Mouse (Mus musculus) cortical plate, adult 2 months (tissue): ENCODE results near the gene Anks3.

Source experiments
- CTCF ChIP-seq: fragments of 200-500 bp; IDR thresholded peaks from 2 replicates; pipeline ENCODE4 v1.5.1; 2011; ENCODE audit warnings: mild to moderate bottlenecking, control low read depth, low read length; ENCODE audit not compliant: insufficient read depth; ENCODE audit errors: extremely low read depth
- POLR2A ChIP-seq: fragments of 200-500 bp; IDR thresholded peaks from 2 replicates; pipeline ENCODE4 v1.6.1; 2011; ENCODE audit warnings: mild to moderate bottlenecking, low read length, control low read depth; ENCODE audit not compliant: insufficient read depth; ENCODE audit errors: extremely low read depth

DNA sequence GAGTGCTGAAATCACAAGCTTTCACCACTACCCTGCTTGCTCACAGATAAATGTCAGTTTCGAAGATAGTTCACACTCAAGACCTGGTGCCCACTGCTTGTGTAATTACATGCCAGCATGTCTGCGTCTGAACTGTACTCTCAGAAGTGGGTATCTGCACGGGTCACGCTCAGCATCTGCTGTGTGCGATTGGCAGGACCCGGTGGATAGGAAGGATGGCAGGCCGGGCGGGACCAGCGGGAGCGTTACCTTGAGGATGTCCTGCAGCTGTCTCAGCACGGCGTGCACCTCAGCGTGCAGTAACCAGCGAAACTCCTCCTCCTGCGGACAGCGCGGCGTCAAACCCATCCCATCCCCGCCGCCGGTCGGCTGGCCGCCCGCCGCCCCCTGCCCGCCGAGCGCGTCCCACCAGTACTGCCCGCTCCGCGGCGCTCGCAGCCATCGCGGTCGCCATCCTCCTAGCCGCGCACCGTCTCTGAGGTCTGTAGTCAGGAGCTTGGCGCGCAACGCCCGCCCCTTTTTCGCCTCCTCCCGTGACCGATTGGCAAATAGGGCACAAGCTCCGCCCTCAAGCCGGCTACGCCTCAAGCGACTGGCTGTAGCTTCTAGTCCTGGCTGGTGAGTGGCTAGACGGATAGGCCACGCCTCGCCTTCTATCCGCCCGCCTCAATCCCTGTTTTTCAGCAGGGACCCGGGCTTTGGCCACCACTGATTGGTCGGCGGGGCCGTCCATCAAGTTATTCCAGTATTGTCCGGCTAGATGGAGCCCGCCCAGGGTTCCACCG is 49.2 kb upstream of the Anks3 start, which contains the start of gene Rogdi:
- TF ChIP-seq CTCF (no peak), POLR2A (peak; percentile 93)
